Mouse (Mus musculus): ENCODE data around the gene Kif12. TPM values are rescaled to one million over a fixed set of nuclear protein-coding genes. Genes with fewer than 3 reads are reported as not detected.

The Kif12 gene
- polyA plus RNA-seq, 1 experiment from 2014 or later = 19.8 TPM

- Histone ChIP-seq H3K4me1 (ENCODE audit: control insufficient read depth, insufficient read depth, low read length) (no peaks in the 10 kb centered on the region), H3K27ac (ENCODE audit: low read length) (no peak overlapping the region), H3K4me2 (replicated peaks; ENCODE audit: low read depth, low read length) (no peak overlapping the region), H3K9me3 (ENCODE audit: control insufficient read depth, low read depth, low read length) (no peaks in the 10 kb centered on the region), H3K9ac (replicated peaks; ENCODE audit: low read depth, low read length) (no peak overlapping the region), H3K27me3 (ENCODE audit: control insufficient read depth, insufficient read depth, low read length) (no peaks in the 10 kb centered on the region), H3K4me3 (ENCODE audit: low read depth, low read length) (no peak overlapping the region), H3K36me3 (ENCODE audit: control insufficient read depth, insufficient read depth, low read length) (no peaks in the 10 kb centered on the region)
- ATAC-seq (ENCODE audit: insufficient number of reproducible peaks, insufficient read depth, low FRiP score, low read depth) = no peak
- WGBS = 63% methylated on average over 2 of the region's 2 CpGs
These were observed 16.3 kb downstream of the Kif12 start for GRCm38 (mm10) chr4:63155596-63155995.

GRCm38 (mm10) chr4:63154699-63155098, 17.2 kb downstream of the Kif12 start, which contains the start of gene Ambp:
TSS of gene Ambp (minus strand) at chr4:63154799.
- 68% methylated on average over 5 of the region's 5 CpGs for WGBS
- Histone ChIP-seq H3K27ac (ENCODE audit: low read length) (no peak within 1 kb of the TSS), H3K4me3 (ENCODE audit: low read depth, low read length) (no peak within 1 kb of the TSS), H3K27me3 (ENCODE audit: control insufficient read depth, insufficient read depth, low read length) (no peaks in the 10 kb centered on the region), H3K9me3 (ENCODE audit: control insufficient read depth, low read depth, low read length) (no peaks in the 10 kb centered on the region), H3K9ac (replicated peaks; ENCODE audit: low read depth, low read length) (no peak within 1 kb of the TSS), H3K4me1 (ENCODE audit: control insufficient read depth, insufficient read depth, low read length) (no peaks in the 10 kb centered on the region), H3K36me3 (ENCODE audit: control insufficient read depth, insufficient read depth, low read length) (no peaks in the 10 kb centered on the region), H3K4me2 (replicated peaks; ENCODE audit: low read depth, low read length) (no peak within 1 kb of the TSS)
- ATAC-seq (ENCODE audit: insufficient number of reproducible peaks, insufficient read depth, low FRiP score, low read depth) = no peak

DNA sequence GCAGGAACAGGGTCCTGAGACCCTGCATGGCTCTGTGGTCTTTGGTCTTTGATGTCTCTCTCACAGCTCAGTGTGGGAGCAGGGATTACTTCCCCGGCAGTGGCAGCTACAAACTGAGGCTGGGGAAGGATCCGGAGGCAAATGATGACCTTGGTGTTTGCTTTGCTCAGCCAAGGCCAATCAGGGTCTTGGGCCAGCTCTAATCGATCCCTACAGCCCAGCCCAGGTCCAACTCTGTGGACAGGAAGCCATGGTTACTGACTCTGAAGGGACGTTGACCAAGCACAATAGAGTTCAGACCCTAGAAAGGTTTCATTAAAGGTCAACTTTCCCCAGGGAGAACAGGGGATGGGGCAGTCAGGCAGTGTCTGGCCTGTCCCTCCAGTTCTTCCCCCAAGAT, 17.9 kb downstream of the Kif12 start:
- no peaks in the 10 kb centered on the region for H3K9me3 ChIP-seq (ENCODE audit: control insufficient read depth, low read depth, low read length)
- no peaks in the 10 kb centered on the region for H3K27me3 ChIP-seq (ENCODE audit: control insufficient read depth, insufficient read depth, low read length)
- no peak overlapping the region for H3K27ac ChIP-seq (ENCODE audit: low read length)
- H3K4me3 ChIP-seq (ENCODE audit: low read depth, low read length) = no peak overlapping the region
- no peak overlapping the region for H3K9ac ChIP-seq (replicated peaks; ENCODE audit: low read depth, low read length)
- ATAC-seq (ENCODE audit: insufficient number of reproducible peaks, insufficient read depth, low FRiP score, low read depth) = no peak
- H3K4me2 ChIP-seq (replicated peaks; ENCODE audit: low read depth, low read length) = no peak overlapping the region
- H3K4me1 ChIP-seq (ENCODE audit: control insufficient read depth, insufficient read depth, low read length) = no peaks in the 10 kb centered on the region
- H3K36me3 ChIP-seq (ENCODE audit: control insufficient read depth, insufficient read depth, low read length) = no peaks in the 10 kb centered on the region
- 34% methylated on average over 4 of the region's 4 CpGs for WGBS

DNA sequence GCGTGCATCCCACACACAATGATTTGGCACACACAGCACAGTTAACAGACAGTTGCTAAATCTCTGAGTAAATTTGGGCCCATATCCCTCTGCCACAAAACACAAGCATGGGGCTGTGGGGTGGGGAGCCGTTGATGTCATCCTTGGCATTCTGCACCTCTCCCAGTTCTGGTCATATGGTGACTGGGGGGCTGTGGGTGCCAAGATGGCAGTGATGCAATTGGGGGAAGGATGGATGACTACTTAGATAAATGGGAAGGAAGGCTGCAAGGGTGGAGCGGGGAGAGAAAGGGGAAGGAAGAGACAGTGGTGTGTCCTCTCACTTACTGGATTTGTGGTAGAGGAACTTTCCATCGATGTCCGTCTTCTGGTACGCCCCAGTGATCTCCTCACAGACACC, 20.8 kb downstream of the Kif12 start:
- no peak overlapping the region for H3K4me2 ChIP-seq (replicated peaks; ENCODE audit: low read depth, low read length)
- H3K9me3 ChIP-seq (ENCODE audit: control insufficient read depth, low read depth, low read length) = peaks cover 6% of the 10 kb centered on the region; the same call in 1 of the 2 replicates
- H3K4me1 ChIP-seq (ENCODE audit: control insufficient read depth, insufficient read depth, low read length) = no peaks in the 10 kb centered on the region
- H3K9ac ChIP-seq (replicated peaks; ENCODE audit: low read depth, low read length) = no peak overlapping the region
- no peak overlapping the region for H3K4me3 ChIP-seq (ENCODE audit: low read depth, low read length)
- no peaks in the 10 kb centered on the region for H3K27me3 ChIP-seq (ENCODE audit: control insufficient read depth, insufficient read depth, low read length)
- no peak overlapping the region for H3K27ac ChIP-seq (ENCODE audit: low read length)
- ATAC-seq (ENCODE audit: insufficient number of reproducible peaks, insufficient read depth, low FRiP score, low read depth) = no peak
- no peaks in the 10 kb centered on the region for H3K36me3 ChIP-seq (ENCODE audit: control insufficient read depth, insufficient read depth, low read length)
- WGBS = 92% methylated on average over 6 of the region's 6 CpGs

DNA sequence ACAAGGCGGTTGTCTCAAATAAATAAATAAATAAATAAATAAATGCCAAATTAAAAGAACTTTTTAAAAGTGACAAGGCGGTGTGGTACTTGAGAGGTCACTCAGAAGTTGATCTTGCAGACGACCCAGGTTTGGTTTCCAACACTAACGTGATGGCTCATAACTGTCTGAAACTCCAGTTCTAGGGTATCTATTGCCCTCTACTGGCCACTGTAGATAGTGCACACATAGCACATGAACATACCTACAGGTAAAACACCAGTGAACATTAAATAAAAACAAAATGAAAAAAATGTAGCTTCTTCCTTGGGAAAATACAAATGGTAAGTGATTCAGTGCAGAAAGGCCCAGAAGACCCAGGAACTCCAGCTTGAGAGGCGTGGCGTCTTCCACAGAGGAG, 24.7 kb downstream of the Kif12 start:
- H3K9me3 ChIP-seq (ENCODE audit: control insufficient read depth, low read depth, low read length) = peaks cover 7% of the 10 kb centered on the region; the same call in 1 of the 2 replicates
- no peak overlapping the region for H3K9ac ChIP-seq (replicated peaks; ENCODE audit: low read depth, low read length)
- H3K27ac ChIP-seq (ENCODE audit: low read length) = no peak overlapping the region
- no peak overlapping the region for H3K4me2 ChIP-seq (replicated peaks; ENCODE audit: low read depth, low read length)
- no peaks in the 10 kb centered on the region for H3K36me3 ChIP-seq (ENCODE audit: control insufficient read depth, insufficient read depth, low read length)
- no peaks in the 10 kb centered on the region for H3K4me1 ChIP-seq (ENCODE audit: control insufficient read depth, insufficient read depth, low read length)
- ATAC-seq (ENCODE audit: insufficient number of reproducible peaks, insufficient read depth, low FRiP score, low read depth) = no peak
- H3K4me3 ChIP-seq (ENCODE audit: low read depth, low read length) = no peak overlapping the region
- 90% methylated on average over 6 of the region's 6 CpGs for WGBS
- no peaks in the 10 kb centered on the region for H3K27me3 ChIP-seq (ENCODE audit: control insufficient read depth, insufficient read depth, low read length)

DNA sequence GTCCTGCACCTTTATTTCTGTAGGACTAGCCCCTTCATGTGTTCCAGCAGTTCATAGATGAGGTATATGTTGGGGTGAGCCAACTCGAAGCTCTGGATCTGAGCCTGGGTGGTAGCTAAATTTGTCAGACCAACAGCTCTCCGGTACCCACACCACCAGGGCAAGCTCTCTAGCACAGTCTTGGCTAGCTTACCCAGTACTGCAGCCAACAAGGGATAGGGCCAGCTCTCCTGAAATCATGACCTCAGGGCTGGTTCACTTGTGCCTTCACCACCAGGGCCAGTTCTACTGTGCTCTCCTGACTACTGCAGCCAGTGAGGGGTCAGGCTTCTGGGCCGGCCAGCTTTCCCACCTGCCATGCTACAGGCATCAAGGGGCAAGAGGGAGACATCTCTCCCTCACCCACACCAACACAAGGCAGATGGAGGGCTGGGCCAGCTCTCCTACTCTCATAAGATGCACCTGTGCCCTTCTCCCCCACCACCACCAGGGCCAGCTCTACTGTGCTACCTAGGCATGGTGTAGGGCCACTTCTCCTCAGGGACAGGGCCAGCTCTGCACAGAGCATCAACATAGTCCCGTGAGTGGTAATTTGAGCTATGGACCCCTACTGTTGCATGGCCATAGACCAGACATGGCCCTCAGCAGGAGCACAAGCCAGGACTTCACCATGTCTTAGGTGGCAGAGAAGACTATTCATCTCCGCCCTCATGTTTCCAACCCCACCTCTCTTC, 41.9 kb downstream of the Kif12 start:
- 93% methylated on average over 5 of the region's 5 CpGs for WGBS
- Histone ChIP-seq H3K9me3 (ENCODE audit: control insufficient read depth, low read depth, low read length) (no peaks in the 10 kb centered on the region), H3K9ac (replicated peaks; ENCODE audit: low read depth, low read length) (no peak overlapping the region), H3K4me3 (ENCODE audit: low read depth, low read length) (no peak overlapping the region), H3K4me1 (ENCODE audit: control insufficient read depth, insufficient read depth, low read length) (no peaks in the 10 kb centered on the region), H3K27me3 (ENCODE audit: control insufficient read depth, insufficient read depth, low read length) (no peaks in the 10 kb centered on the region), H3K36me3 (ENCODE audit: control insufficient read depth, insufficient read depth, low read length) (peaks cover 19% of the 10 kb centered on the region), H3K4me2 (replicated peaks; ENCODE audit: low read depth, low read length) (no peak overlapping the region), H3K27ac (ENCODE audit: low read length) (no peak overlapping the region)
- 0 out of 2 replicates have a peak, but pooled peaks have one; percentile 15 for ATAC-seq (ENCODE audit: insufficient number of reproducible peaks, insufficient read depth, low FRiP score, low read depth)

GRCm38 (mm10) chr4:63124861-63125466, 47.0 kb downstream of the Kif12 start:
- H3K27ac ChIP-seq (ENCODE audit: low read length) = no peak overlapping the region
- no peak overlapping the region for H3K9ac ChIP-seq (replicated peaks; ENCODE audit: low read depth, low read length)
- H3K4me3 ChIP-seq (ENCODE audit: low read depth, low read length) = no peak overlapping the region
- no peaks in the 10 kb centered on the region for H3K4me1 ChIP-seq (ENCODE audit: control insufficient read depth, insufficient read depth, low read length)
- 91% methylated on average over 8 of the region's 8 CpGs for WGBS
- ATAC-seq (ENCODE audit: insufficient number of reproducible peaks, insufficient read depth, low FRiP score, low read depth) = no peak
- no peaks in the 10 kb centered on the region for H3K27me3 ChIP-seq (ENCODE audit: control insufficient read depth, insufficient read depth, low read length)
- H3K4me2 ChIP-seq (replicated peaks; ENCODE audit: low read depth, low read length) = no peak overlapping the region
- H3K9me3 ChIP-seq (ENCODE audit: control insufficient read depth, low read depth, low read length) = 0 out of 2 replicates have a peak, but pooled peaks cover 2% of the 10 kb centered on the region
- peaks cover 22% of the 10 kb centered on the region for H3K36me3 ChIP-seq (ENCODE audit: control insufficient read depth, insufficient read depth, low read length)

DNA sequence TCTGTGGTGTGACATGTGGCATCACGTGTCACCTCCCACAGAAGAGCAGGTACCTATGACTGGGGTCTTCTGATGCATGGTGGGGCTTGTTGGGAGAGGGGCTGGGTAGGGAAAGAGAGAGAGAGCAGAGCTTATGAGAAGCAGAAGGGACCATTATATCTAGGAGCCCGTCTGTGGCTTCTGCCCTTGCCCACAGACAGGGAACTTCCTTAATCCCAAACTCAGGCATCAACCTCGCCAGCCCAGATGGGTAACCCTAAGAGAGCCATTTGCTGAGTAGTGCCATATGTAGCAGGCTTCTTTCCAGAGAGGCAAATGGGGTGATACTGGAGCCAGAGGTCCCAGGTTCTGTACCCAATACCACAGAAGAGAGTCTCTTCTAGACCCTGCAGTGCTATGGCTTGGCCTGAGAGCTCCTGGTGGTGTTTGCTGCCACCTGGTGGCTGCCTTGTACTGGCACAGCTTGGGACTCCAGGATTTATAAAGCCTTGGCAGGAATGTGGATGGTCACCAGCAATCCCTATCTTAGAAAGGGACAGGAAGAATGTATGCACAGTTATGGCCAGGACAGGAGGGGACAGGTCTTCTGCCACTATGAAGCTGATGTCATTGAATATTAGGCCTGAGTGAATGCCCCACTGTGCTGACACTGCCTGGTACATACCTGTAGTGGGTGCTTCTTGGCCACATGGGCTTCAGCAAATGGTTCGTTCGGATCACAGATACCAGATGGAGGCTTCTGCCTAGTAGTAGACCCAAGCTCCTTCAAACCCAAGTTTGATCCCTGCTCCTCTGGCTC, 53.1 kb downstream of the Kif12 start:
- H3K4me1 ChIP-seq (ENCODE audit: control insufficient read depth, insufficient read depth, low read length) = no peaks in the 10 kb centered on the region
- H3K9me3 ChIP-seq (ENCODE audit: control insufficient read depth, low read depth, low read length) = 0 out of 2 replicates have a peak, but pooled peaks cover 2% of the 10 kb centered on the region
- H3K36me3 ChIP-seq (ENCODE audit: control insufficient read depth, insufficient read depth, low read length) = peaks cover 24% of the 10 kb centered on the region
- no peak overlapping the region for H3K27ac ChIP-seq (ENCODE audit: low read length)
- H3K27me3 ChIP-seq (ENCODE audit: control insufficient read depth, insufficient read depth, low read length) = no peaks in the 10 kb centered on the region
- no peak overlapping the region for H3K4me3 ChIP-seq (ENCODE audit: low read depth, low read length)
- peak; percentile 81; the same call in 1 of the 2 replicates for ATAC-seq (ENCODE audit: insufficient number of reproducible peaks, insufficient read depth, low FRiP score, low read depth)
- WGBS = 85% methylated on average over 5 of the region's 5 CpGs
- H3K9ac ChIP-seq (replicated peaks; ENCODE audit: low read depth, low read length) = no peak overlapping the region
- H3K4me2 ChIP-seq (replicated peaks; ENCODE audit: low read depth, low read length) = no peak overlapping the region

Measured in stomach, embryonic 14.5 days (tissue).